Mouse (Mus musculus) embryonic fibroblast, embryonic 13.5 days (primary cell): Measurements from ENCODE around the gene Clmp.

Experiments used
- CTCF ChIP-seq: IDR thresholded peaks from 2 replicates; pipeline ENCODE4 v1.5.1; 2011; ENCODE audit warnings: mild to moderate bottlenecking, control low read depth, low read length, moderate library complexity, borderline replicate concordance; ENCODE audit not compliant: insufficient read depth
- POLR2A ChIP-seq: IDR thresholded peaks from 2 replicates; pipeline ENCODE4 v1.6.1; 2011; ENCODE audit warnings: low read depth, mild to moderate bottlenecking, control low read depth, low read length, moderate library complexity

DNA sequence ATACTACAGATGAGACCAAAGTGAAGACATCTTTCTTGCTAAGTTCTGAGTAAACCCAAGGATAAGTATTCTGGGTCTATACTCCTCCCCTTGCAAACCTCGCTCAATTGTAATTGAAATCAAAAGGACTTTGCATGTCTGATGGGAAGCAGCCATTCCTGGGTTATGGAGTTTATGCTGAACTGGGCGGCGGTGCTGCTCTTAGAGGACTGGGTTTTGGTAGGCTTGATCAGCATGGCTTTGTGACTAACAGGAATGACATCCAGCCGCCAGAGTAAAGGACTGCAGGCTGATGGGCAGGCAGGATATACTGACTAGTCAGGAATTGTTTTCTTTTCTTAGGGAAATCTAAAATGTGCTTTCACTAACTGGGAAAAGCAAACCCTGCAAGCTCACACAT is 82.2 kb downstream of the Clmp start:
- TF ChIP-seq CTCF (no peak), POLR2A (no peak)
